Mouse (Mus musculus): ENCODE measurements at regions not wholly inside any gene's neighbourhood (a gene's known extent, or its start where the extent isn't known, plus 50 kb on each side); places are given as distances from the start of the nearest gene placed in this dataset.

DNA sequence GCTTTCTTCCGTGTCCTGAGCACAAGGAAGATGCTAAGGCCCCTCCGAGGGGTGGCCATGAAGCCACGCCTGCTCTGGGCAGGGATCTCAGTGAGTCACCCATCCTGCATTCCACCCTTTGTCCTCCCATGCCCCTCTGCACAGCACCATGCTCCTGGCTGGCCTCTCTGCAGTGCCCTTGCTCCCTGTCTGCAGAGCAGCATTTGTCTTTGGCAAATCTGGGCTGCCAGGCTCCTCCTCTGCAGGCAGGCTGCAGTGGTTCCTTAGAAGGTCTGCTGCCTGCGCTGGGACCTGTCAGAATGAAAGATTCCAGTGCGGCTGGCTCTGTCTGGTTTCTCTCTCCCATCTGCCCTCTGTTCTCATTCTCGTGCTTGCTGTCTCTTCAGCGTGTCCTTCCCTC lies 111.3 kb upstream of the Xcl1 start:
- TF ChIP-seq CTCF (conservative IDR thresholded peaks at IDR 0.05; ENCODE audit: low read length) (no peak), POU5F1 (IDR thresholded peaks at IDR 0.05; ENCODE audit: borderline replicate concordance, low read length) (no peak)
